Mouse (Mus musculus) G1E (cell line): ENCODE data around the gene Hipk1. TPM values are rescaled to one million over a fixed set of nuclear protein-coding genes. Genes with fewer than 3 reads are reported as not detected.
"Not testable (repeated sequence)": the region's sequence is repeated elsewhere in the genome, so short reads cannot be mapped to it uniquely, and the experiment has no call there.

Source experiments
- ATAC-seq: 2 replicates; pipeline ENCODE4 v1.8.0; 2016; ENCODE audit warnings: mild to moderate bottlenecking; ENCODE audit not compliant: insufficient number of reproducible peaks, poor library complexity, low FRiP score, severe bottlenecking; ENCODE audit errors: extremely low read depth
- DNase-seq: peaks from one replicate; pipeline ENCODE4 v3.0.0; 2012; ENCODE audit warnings: low spot score
- H3K27me3 ChIP-seq: 2 replicates; pipeline ENCODE4 v1.6.1; 2012; ENCODE audit warnings: mild to moderate bottlenecking, low read length, inconsistent platforms; ENCODE audit not compliant: insufficient read depth
- H3K36me3 ChIP-seq: replicated peaks from 2 replicates; pipeline ENCODE3; 2012; ENCODE audit warnings: mild to moderate bottlenecking, inconsistent platforms
- H3K4me1 ChIP-seq: 2 replicates; pipeline ENCODE4 v1.6.1; 2012; ENCODE audit warnings: low read depth, low read length, inconsistent platforms, mixed read lengths; ENCODE audit not compliant: insufficient read depth
- H3K4me3 ChIP-seq: 2 replicates; pipeline ENCODE4 v1.5.1; 2012; ENCODE audit warnings: low read depth, mild to moderate bottlenecking, inconsistent platforms, low read length, moderate library complexity, mixed read lengths
- H3K9me3 ChIP-seq: replicated peaks from 2 replicates; pipeline ENCODE4 v1.6.1; 2012; ENCODE audit warnings: inconsistent platforms
- CTCF ChIP-seq: IDR thresholded peaks from 2 replicates; pipeline ENCODE4 v1.5.1; 2012; ENCODE audit warnings: low read depth, low read length, inconsistent platforms, mixed read lengths
- GATA1 ChIP-seq: IDR thresholded peaks from 2 replicates; pipeline ENCODE4 v1.6.1; 2012; ENCODE audit warnings: borderline replicate concordance, low read length, inconsistent platforms, mixed read lengths
- GATA2 ChIP-seq: IDR thresholded peaks from 2 replicates; pipeline ENCODE4 v1.6.1; 2012; ENCODE audit warnings: low read depth, low read length, inconsistent platforms, borderline replicate concordance
- POLR2AphosphoS5 ChIP-seq: IDR thresholded peaks from 2 replicates; pipeline ENCODE4 v1.6.1; 2012; ENCODE audit warnings: low read depth, low read length, inconsistent platforms; ENCODE audit not compliant: insufficient replicate concordance
- TAL1 ChIP-seq: conservative IDR thresholded peaks from 2 replicates; pipeline ENCODE4 v1.6.1; 2012; ENCODE audit warnings: low read depth, low read length, inconsistent platforms, mixed read lengths
- polyA plus RNA-seq: library from polyadenylated mRNA; stranded (reverse); fragments of >175 nt; gene quantifications from 2 replicates; pipeline ENCODE4 v1.2.3, GENCODE M21; 2012
- total RNA-seq, 2 experiments: library from RNA; stranded (forward) in 1 of 2; stranded (reverse) in 1 of 2; fragments of 200-1000 nt in 1 of 2; fragments of >200 nt in 1 of 2; fragmentation: Nextera tagmentation in 1 of 2; gene quantifications; 2 replicates each; pipeline ENCODE4 v1.2.3; 2014 to 2017

Hipk1 gene
- total RNA-seq (2014; fragmentation: Nextera tagmentation) (188 and 208 TPM in 2 replicates), total RNA-seq (2017) (47.7 and 57.5 TPM in 2 replicates), polyA plus RNA-seq (39.1 and 42.6 TPM in 2 replicates)

DNA sequence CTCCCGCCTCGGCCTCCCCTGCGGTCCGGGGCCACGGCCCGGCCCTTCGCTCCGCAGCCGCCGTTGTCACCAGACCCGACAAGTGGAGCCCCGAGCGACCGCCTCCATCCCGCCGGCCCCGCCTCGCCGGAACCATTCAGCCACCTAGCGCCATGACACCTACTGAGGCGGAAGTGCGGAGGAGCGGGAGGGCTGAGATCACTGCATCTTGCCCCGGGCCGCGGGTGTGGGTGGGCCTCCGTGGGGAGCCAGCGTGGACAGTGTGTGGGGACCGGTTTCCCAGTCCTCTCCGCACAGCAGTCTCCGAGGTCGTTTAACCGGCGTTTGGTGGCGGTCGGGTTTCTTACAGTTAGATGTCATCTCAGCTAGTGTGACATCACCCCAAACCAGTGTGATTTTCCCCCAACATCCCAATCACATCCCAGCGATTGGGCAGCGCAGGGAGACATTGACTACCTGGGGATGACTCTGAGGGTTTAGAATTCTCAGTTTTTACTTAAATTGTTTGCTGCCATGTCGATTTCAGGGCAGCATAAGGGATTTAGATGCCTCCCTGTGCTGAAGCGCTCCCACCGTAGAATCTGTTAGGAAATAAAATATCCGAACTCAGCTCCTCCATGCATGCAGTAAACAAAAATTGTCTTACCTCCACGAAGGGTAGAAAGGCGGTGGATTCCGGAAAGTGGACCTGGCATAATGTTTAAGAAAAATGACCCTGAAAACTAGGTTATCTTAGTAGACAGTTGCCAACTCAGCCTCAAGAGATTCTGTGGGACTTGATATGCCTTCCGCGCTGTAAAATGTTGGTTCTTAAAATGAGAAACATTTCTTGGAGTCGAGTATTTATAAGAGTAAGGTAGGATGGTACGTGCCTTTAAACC is at the start of gene Hipk1:
Gene Hipk1 (minus strand): TSS at position 334 of the 881 bp plus-strand sequence.
- TF ChIP-seq POLR2AphosphoS5 (no peak), CTCF (no peak), GATA2 (no peak), GATA1 (no peak)
- H3K4me1 ChIP-seq: peaks cover 63% of the 10 kb centered on the region
- H3K9me3 ChIP-seq: no peaks in the 10 kb centered on the region
- DNase-seq (peak; percentile 81), ATAC-seq (peak; percentile 90)
- H3K36me3 ChIP-seq: peaks cover 5% of the 10 kb centered on the region
- no peaks in the 10 kb centered on the region for H3K27me3 ChIP-seq
- peak within 1 kb of the TSS; percentile 80 for H3K4me3 ChIP-seq

DNA sequence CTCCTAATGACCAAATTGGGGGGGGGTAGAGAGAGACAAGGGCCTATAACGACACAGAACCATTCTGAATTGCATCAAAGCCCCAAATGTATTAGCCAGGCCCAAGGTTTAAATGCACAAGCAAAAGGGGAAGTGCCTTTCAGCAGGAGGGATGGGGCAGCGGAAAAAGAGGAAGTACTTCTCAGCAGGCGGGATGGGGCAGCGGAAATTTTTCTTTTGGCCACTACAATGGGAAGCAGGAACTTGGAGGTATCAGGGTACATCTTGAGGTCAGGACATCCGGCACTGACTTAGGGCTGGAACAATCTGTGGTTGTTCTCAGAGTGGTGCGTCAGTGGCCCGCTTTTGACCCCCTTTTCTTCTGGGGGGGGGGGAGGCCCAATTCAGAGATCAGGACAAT is 49.6 kb upstream of the Hipk1 start:
- peaks cover 20% of the 10 kb centered on the region for H3K9me3 ChIP-seq
- H3K36me3 ChIP-seq, H3K4me3 ChIP-seq, ATAC-seq, H3K4me1 ChIP-seq, DNase-seq, H3K27me3 ChIP-seq: not testable (repeated sequence)

DNA sequence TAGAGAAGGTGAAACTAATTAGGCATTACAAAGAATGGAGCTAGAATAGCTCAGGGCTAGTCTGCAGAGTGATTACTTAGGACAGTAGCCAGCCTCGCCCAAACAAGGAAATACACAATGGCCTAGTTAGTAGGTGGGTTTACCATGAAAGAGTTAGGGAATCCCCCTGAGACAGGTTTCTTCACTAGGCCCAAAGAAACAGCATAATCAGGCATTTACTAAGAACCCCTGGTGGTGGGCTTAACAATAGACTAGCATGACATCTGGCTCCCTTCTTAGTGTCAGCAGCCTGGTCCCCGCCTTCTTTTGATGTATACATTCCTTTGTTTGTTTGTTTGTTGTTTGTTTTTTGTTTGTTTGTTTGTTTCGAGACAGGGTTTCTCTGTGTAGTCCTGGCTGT is 48.8 kb upstream of the Hipk1 start:
- DNase-seq, H3K4me3 ChIP-seq, H3K4me1 ChIP-seq, H3K27me3 ChIP-seq, H3K36me3 ChIP-seq, ATAC-seq: not testable (repeated sequence)
- peaks cover 20% of the 10 kb centered on the region for H3K9me3 ChIP-seq

GRCm38 (mm10) chr3:103839711-103840110 is 48.3 kb upstream of the Hipk1 start:
- ATAC-seq: no peak
- TF ChIP-seq GATA2 (no peak), POLR2AphosphoS5 (no peak), CTCF (no peak), GATA1 (no peak), TAL1 (no peak)
- Histone ChIP-seq H3K27me3 (no peaks in the 10 kb centered on the region), H3K9me3 (peaks cover 20% of the 10 kb centered on the region), H3K4me3 (no peak overlapping the region), H3K36me3 (no peaks in the 10 kb centered on the region), H3K4me1 (no peaks in the 10 kb centered on the region)
- no peak for DNase-seq

GRCm38 (mm10) chr3:103836453-103836852 is 45.1 kb upstream of the Hipk1 start:
- no peaks in the 10 kb centered on the region for H3K36me3 ChIP-seq
- TF ChIP-seq GATA2 (no peak), TAL1 (no peak), GATA1 (no peak), POLR2AphosphoS5 (no peak), CTCF (no peak)
- no peak for DNase-seq

GRCm38 (mm10) chr3:103835951-103836310 is 44.6 kb upstream of the Hipk1 start:
- no peak for TF ChIP-seq GATA2
- TF ChIP-seq POLR2AphosphoS5: no peak
- TF ChIP-seq TAL1: no peak
- no peak for TF ChIP-seq CTCF
- TF ChIP-seq GATA1: no peak
- ATAC-seq (no peak), DNase-seq (no peak)
- H3K9me3 ChIP-seq: peaks cover 13% of the 10 kb centered on the region
- H3K4me3 ChIP-seq: no peak overlapping the region
- no peaks in the 10 kb centered on the region for H3K27me3 ChIP-seq
- no peaks in the 10 kb centered on the region for H3K36me3 ChIP-seq
- peaks cover 20% of the 10 kb centered on the region for H3K4me1 ChIP-seq

More at GRCm38 (mm10) chr3:103836453-103836852, 45.1 kb upstream of the Hipk1 start:
- no peak for ATAC-seq
- Histone ChIP-seq H3K9me3 (peaks cover 18% of the 10 kb centered on the region), H3K27me3 (no peaks in the 10 kb centered on the region), H3K4me1 (peaks cover 16% of the 10 kb centered on the region), H3K4me3 (no peak overlapping the region)

DNA sequence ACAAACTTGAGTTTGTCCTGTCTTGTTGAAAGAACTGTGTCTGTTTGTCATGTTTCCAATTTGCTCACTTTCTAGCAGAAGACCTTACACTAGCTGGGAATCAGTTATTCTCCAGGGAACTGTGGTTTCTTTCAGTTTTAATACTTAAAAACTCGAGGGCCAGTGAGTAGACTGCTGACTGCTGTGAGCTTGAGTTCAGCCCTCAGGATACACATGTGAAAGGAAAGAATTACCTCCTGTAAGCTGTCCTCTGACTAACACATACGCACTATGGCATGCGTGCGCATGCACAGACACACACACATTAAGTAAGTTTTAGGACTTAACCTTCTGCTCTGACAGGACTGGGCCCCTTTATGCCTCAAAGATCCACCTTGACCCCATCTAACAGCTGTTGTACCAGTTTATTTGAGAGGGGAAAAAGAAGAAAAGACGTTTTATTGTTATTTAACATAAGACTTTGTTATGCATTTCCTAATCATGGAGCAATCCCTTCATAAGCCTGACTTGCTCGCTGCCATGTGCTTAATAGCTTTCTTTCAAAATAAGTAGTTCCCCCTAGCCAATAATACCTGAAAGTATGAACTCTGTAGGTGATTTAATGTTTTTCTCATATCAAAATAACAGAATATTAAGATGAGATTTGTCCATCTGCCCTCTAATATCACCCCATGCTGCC is 44.0 kb upstream of the Hipk1 start:
- H3K9me3 ChIP-seq: peaks cover 8% of the 10 kb centered on the region; the same call in 1 of the 2 replicates
- H3K4me3 ChIP-seq: no peak overlapping the region
- ATAC-seq (no peak), DNase-seq (no peak)
- H3K27me3 ChIP-seq: no peaks in the 10 kb centered on the region
- H3K36me3 ChIP-seq: no peaks in the 10 kb centered on the region
- H3K4me1 ChIP-seq: peaks cover 20% of the 10 kb centered on the region
- TF ChIP-seq GATA2 (no peak), CTCF (no peak), POLR2AphosphoS5 (no peak), TAL1 (no peak), GATA1 (no peak)
